Mouse (Mus musculus): ENCODE data around the gene Zfp385a.

- TF ChIP-seq CTCF (IDR thresholded peaks at IDR 0.05; ENCODE audit: insufficient read depth, low read length) (no peak), POLR2A (IDR thresholded peaks at IDR 0.05; ENCODE audit: borderline replicate concordance, extremely low read depth, low read depth, low read length) (no peak)
Measured at GRCm38 (mm10) chr15:103378665-103379356, 38.9 kb upstream of the Zfp385a start.
